In genomic region chr2:92693024-92693423, GRCm38 (mm10) we compare ENCODE assay signal across 22 mouse cellular contexts.
A peak's percentile ranks its signal among the peaks of the same experiment; 100 is the strongest.
DNase-seq lines count a peak whose midpoint lies in the region; ATAC-seq and TF ChIP-seq lines count a peak whose summit lies in the region.
"Had no signal": no experiment of that assay in that cellular context is flagged by ENCODE, and none has a peak within 500 bp of the region (broad histone marks: within the 10 kb centered on the region; RNA-seq: fewer than 3 reads in every experiment).

No protein-coding gene starts in this region.

- no peaks in the 10 kb centered on the region for H3K27me3 ChIP-seq in forebrain, postnatal 0 days (ENCODE audit: insufficient read depth, low read length)
- no peaks in the 10 kb centered on the region for H3K27me3 ChIP-seq in forebrain, embryonic 15.5 days
- H3K27me3 ChIP-seq: embryonic facial prominence, embryonic 13.5 days; forebrain, embryonic 12.5 days; heart, embryonic 13.5 days; intestine, embryonic 15.5 days had no signal

- H3K36me3 ChIP-seq in forebrain, postnatal 0 days (ENCODE audit: insufficient read depth), result no peaks in the 10 kb centered on the region
- no peaks in the 10 kb centered on the region for H3K36me3 ChIP-seq in forebrain, embryonic 15.5 days
- H3K36me3 ChIP-seq: embryonic facial prominence, embryonic 10.5 days; embryonic facial prominence, embryonic 13.5 days; forebrain, embryonic 12.5 days; heart, embryonic 10.5 days; heart, embryonic 13.5 days; intestine, embryonic 15.5 days had no signal

- no peak overlapping the region for H3K9ac ChIP-seq in forebrain, postnatal 0 days
- no peak overlapping the region for H3K9ac ChIP-seq in forebrain, embryonic 15.5 days (replicated peaks)
- H3K9ac ChIP-seq: embryonic facial prominence, embryonic 13.5 days; forebrain, embryonic 12.5 days; heart, embryonic 13.5 days; hindbrain, embryonic 14.5 days; intestine, embryonic 15.5 days had no signal

- H3K9me3 ChIP-seq in forebrain, postnatal 0 days (ENCODE audit: low read length), result no peaks in the 10 kb centered on the region
- H3K9me3 ChIP-seq in forebrain, embryonic 15.5 days, result no peaks in the 10 kb centered on the region
- H3K9me3 ChIP-seq: embryonic facial prominence, embryonic 10.5 days; embryonic facial prominence, embryonic 13.5 days; forebrain, embryonic 12.5 days; heart, embryonic 10.5 days; heart, embryonic 13.5 days; intestine, embryonic 15.5 days had no signal

- H3K27ac ChIP-seq in forebrain, postnatal 0 days (ENCODE audit: low read depth, low read length), result peak overlapping the region; percentile 54
- H3K27ac ChIP-seq in forebrain, embryonic 15.5 days (replicated peaks), result no peak overlapping the region
- peak overlapping the region; percentile 95 for H3K27ac ChIP-seq in layer of hippocampus, adult 2 months
- H3K27ac ChIP-seq: embryonic facial prominence, embryonic 10.5 days; embryonic facial prominence, embryonic 13.5 days; forebrain, embryonic 12.5 days; heart, adult 2 months; heart, embryonic 10.5 days; heart, embryonic 13.5 days; hindbrain, embryonic 14.5 days; intestine, embryonic 15.5 days had no signal

- no peak overlapping the region for H3K4me2 ChIP-seq in forebrain, postnatal 0 days (ENCODE audit: low read depth)
- H3K4me2 ChIP-seq in forebrain, embryonic 15.5 days (replicated peaks), result no peak overlapping the region
- H3K4me2 ChIP-seq: embryonic facial prominence, embryonic 13.5 days; forebrain, embryonic 12.5 days; heart, embryonic 13.5 days; hindbrain, embryonic 14.5 days; intestine, embryonic 15.5 days had no signal

- no peak overlapping the region for H3K4me3 ChIP-seq in forebrain, postnatal 0 days (ENCODE audit: low read depth, low read length)
- H3K4me3 ChIP-seq in forebrain, embryonic 15.5 days, result no peak overlapping the region
- H3K4me3 ChIP-seq in layer of hippocampus, adult 2 months, result no peak overlapping the region
- H3K4me3 ChIP-seq: embryonic facial prominence, embryonic 10.5 days; embryonic facial prominence, embryonic 13.5 days; erythroblast, embryonic 14.5 days; forebrain, embryonic 12.5 days; heart, adult 2 months; heart, embryonic 10.5 days; heart, embryonic 13.5 days; intestine, embryonic 15.5 days had no signal

- peaks cover 27% of the 10 kb centered on the region for H3K4me1 ChIP-seq in forebrain, postnatal 0 days (ENCODE audit: insufficient read depth)
- peaks cover 21% of the 10 kb centered on the region for H3K4me1 ChIP-seq in forebrain, embryonic 15.5 days
- H3K4me1 ChIP-seq: embryonic facial prominence, embryonic 13.5 days; heart, embryonic 10.5 days; heart, embryonic 13.5 days; intestine, embryonic 15.5 days had no signal

- no peak for DNase-seq in forebrain, postnatal 0 days
- DNase-seq in layer of hippocampus, adult 2 months (ENCODE audit: low spot score in 2 of 2), result no peak
- DNase-seq in layer of hippocampus, adult 8-10 months (ENCODE audit: low spot score in 2 of 2), result no peak
- peak; percentile 28 for DNase-seq in right cerebral cortex, postnatal 4 days
- no peak for DNase-seq in right cerebral cortex, postnatal 36 days (ENCODE audit: low spot score in 2 of 2)
- DNase-seq: adrenal gland, postnatal 14 days; embryo, embryonic 11 days; gastrocnemius, postnatal 25 days; heart, postnatal 4 days; kidney, adult 11 months had no signal

- no peak for TF ChIP-seq CTCF in forebrain, postnatal 0 days (IDR thresholded peaks at IDR 0.05; ENCODE audit: low read depth)
- no peak for TF ChIP-seq CTCF in layer of hippocampus, adult 2 months (conservative IDR thresholded peaks at IDR 0.05)

- ATAC-seq in forebrain, postnatal 0 days, result no peak
- ATAC-seq in forebrain, embryonic 15.5 days (replicated peaks), result no peak
- no peak for ATAC-seq in megakaryocyte, adult 5-6 weeks (ENCODE audit: poor library complexity, severe bottlenecking)
- ATAC-seq: CD4-positive, CD25-positive, alpha-beta regulatory T cell, adult 4 months; intestine, embryonic 15.5 days had no signal
